Mouse (Mus musculus) right cerebral cortex, postnatal 10 days (tissue): ENCODE measurements around the gene Hormad2.

Source experiments
- DNase-seq, 2 experiments: peaks; one replicate each; pipeline ENCODE4 v3.0.0; 2021; ENCODE audit warnings: low spot score in 2 of 2

Gene Hormad2

GRCm38 (mm10) chr11:4446195-4446868, 5.4 kb upstream of the Hormad2 start:
- no peak for DNase-seq

DNA sequence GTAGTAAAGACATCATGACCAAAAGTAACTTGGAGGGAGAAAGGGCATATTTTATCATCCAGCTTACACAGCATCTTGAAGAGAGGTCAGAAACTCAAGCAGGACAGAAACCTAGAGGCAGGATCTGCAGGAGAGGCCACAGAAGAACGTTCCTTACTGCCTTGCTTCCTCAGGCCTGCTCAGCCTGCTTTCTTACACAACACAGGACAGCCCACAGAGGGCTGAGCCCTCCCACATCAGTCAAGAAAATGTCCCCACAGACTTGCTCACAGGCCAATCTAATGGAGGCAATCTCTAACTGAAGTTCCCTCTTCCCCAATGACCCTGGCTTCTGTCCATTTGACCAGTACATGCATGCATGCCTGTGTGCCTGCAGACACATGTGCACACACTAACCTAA, 1.4 kb upstream of the Hormad2 start:
- DNase-seq = no peak

- DNase-seq = no peak
Measured at GRCm38 (mm10) chr11:4438211-4438610, 2.7 kb downstream of the Hormad2 start.

GRCm38 (mm10) chr11:4437318-4437717, 3.6 kb downstream of the Hormad2 start:
- DNase-seq = no peak

GRCm38 (mm10) chr11:4436631-4437030, 4.3 kb downstream of the Hormad2 start:
- no peak for DNase-seq

DNA sequence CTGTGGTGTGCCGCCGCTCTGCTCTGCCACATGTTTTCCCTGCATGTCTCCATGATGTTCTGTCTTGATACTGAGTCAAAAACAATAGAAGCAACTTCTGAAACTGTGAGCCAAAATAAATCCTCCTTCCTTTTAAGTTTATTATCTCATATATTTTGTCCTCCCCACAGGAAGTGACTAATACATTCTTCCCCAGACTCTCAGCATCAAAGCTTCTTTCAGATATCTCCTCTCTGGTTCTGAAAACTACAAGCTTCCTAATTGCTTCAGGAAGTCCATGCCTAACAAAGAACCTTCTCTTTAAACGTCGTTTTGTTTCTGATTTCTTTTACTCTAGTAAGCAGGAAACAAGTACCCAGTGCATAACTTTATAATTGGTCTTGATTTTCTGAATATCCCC, 6.4 kb downstream of the Hormad2 start:
- DNase-seq = no peak

DNA sequence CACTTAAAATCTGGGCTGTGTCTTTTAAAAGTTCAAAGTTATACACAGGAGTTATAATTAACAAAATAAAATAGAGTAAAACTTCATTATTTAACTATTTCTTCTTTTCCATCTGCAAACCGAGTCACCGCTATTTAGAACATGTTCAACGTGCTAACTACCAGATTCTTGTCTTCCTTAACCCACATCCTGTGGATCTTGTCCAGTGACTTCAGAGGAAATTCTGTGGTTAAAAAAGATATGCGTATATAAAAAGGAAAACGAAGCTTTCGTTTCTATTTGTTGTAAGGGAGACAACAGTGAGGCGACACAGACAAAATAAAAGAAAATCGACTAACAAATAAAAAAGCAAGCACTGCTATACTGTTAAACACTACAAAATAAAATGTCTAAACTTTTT, 17.1 kb downstream of the Hormad2 start:
- DNase-seq = no peak

DNA sequence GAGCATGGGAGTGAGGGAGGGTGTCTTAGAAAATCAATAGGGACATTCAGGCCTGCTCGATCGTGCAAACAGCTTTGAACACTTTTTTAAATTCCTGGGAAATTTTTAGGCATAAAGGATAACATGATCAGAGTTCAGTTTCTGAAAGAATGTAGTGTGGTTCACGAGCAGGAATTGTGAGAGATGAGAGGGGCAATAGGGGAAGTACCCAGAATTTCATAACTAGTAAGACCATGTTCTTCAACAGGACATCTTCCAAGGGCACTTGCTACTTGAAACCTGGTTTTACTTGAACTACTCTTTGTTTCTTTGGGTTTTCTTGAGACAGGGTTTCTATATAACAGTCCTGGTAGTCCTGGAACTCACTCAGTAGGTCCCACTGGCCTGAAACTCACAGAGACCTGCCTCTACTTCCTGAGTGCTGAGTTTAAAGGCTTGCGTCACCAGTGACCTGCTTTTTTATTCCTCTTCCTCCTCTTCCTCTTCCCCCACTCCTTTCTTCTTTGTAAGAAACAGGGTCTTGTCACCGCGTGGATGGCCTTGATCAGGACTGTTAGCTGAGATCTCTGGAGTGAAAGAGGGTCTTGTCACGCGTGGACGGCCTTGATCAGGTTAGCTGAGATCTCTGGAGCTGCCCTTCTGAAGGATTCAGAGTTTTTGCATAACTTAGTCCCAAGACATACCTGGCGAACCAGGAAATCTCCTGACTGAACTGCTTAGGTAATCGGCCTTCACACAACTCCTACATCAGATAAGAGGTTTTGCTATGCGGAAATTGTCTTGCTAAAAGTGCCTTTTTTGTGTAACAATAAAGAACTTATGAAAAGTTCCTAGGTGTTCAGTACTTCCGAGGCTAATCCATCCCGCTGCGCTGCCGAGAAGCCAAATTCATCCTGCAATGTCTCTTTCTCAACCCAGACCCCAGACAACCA, 18.1 kb downstream of the Hormad2 start:
- no peak for DNase-seq

DNA sequence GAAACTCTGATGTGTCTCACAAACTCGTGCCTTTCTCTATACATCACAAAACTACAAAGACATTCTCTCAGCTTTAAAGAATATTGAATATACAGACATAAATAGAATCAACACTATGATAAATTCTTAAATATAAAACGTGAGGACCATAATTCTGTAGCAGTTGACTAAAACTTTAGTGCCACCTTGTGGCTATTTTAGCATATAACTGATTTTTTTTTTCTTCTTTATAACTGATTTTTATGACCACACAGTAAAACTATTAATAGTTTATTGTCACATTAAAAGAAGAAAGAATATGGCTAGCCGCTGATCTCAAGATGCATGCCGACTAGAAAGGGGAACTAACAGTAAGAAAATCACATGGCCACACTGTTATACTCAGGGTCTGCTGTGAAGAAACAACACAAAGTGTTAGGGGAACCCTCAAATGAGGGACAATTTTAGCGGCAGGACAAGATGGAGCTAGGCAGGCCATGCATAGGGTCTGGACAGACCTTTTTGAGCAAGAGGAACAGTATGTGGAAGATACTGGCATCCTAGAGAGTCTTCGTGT, 18.9 kb downstream of the Hormad2 start:
- DNase-seq = no peak

DNA sequence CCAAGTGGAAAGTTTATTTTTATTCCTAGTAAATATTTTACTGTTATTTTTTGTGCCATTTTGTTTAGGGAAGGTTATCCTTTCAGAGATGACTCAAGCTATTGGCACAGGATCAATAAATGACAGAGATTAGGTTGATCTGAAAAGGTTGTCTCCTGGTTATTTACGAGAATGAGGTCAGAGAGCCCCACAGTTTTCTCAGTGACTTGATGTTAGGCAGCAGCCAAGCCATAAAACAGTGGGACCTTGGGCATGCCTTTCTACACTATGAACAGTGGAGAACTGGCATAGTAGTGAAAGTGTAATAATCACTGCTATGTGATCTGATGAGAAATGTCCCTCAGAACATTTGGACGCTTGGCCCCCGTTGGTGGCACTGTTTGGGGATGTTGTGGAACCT, 22.9 kb downstream of the Hormad2 start:
- no peak for DNase-seq

DNA sequence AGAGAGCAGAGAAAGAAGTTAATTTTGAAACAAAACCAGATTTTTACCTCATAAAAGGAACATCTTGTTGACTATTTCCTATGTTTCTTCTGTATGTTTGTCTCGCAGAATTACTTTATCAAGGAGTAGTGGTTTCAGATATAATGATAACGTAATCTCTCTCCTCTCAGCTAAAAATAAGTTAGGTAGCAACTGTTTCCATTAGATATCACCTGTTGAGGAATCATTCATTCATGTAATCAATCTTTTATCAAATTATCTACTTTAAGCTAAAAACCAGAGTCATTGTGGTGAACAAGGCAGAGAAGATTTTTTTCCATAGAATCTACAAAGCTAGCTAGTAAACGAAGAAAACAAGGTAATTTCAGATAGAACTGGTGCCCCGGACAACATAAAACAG, 28.6 kb downstream of the Hormad2 start:
- no peak for DNase-seq

DNA sequence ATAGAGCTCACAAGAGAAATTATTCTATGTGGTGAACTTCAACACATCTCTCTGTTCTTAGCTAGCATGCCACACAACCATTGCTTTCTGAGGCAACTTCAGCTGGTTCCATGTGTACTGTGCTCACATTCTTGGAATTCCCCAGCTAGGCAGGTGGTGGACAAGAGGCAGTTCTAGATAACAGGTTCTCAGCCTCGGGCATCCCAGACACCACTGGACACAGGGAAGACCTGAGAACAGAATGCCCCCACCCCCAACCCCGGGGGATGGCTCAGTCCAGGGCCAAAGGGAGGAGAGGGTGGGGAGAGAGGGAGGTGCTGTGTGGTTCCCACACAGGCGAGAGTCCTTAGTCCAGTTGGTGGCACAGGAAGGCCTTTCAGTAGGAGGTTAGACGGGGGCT, 36.6 kb downstream of the Hormad2 start:
- DNase-seq = no peak

DNA sequence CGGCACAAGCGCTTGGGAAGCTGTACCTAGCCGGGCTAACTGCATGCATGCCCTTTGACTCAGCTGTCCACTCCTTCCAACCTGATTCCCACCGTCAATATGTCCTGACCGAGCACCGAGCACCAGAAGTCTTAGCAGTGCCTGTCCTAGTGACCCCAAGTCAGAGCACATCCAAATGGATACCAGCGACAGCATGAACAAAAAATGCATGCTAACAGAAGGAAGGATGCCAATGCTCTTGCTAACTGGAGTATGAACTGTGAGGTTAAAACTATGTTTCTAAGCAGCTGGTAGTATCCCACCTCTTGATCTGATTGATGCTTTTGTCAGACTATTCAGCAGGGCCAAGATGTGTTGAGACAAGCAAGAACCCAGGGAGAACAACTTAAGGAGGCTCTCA, 37.5 kb downstream of the Hormad2 start:
- DNase-seq = no peak

GRCm38 (mm10) chr11:4401251-4401650, 39.7 kb downstream of the Hormad2 start:
- DNase-seq = no peak

- no peak for DNase-seq
Measured at GRCm38 (mm10) chr11:4394226-4394625, 46.7 kb downstream of the Hormad2 start.

DNA sequence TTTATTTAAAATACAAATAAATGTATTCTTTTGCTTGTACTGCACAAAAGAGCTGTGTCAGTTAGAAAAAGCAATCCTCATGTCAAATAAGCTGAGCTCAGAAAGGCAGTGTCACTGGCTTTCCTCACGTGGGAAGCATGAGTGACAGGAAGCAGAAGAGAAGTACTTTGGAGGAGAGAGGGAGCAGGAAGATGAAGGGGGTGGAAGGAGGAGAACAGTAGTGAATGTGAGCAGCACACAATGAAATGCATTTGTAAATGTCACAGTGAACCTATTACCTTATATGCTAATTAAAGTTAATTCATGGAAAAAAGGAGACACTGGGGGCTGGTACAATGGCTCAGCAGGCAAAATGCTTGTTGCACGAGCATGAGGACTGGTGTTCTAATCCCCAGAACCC, 52.9 kb downstream of the Hormad2 start:
- DNase-seq = no peak

- DNase-seq = no peak
Measured at GRCm38 (mm10) chr11:4382321-4382720, 58.6 kb downstream of the Hormad2 start.

- DNase-seq = no peak
Measured at GRCm38 (mm10) chr11:4379857-4380256, 61.0 kb downstream of the Hormad2 start.

GRCm38 (mm10) chr11:4366389-4366788, 74.5 kb downstream of the Hormad2 start:
- DNase-seq = no peak

GRCm38 (mm10) chr11:4355430-4355829, 85.5 kb downstream of the Hormad2 start:
- DNase-seq = no peak

DNA sequence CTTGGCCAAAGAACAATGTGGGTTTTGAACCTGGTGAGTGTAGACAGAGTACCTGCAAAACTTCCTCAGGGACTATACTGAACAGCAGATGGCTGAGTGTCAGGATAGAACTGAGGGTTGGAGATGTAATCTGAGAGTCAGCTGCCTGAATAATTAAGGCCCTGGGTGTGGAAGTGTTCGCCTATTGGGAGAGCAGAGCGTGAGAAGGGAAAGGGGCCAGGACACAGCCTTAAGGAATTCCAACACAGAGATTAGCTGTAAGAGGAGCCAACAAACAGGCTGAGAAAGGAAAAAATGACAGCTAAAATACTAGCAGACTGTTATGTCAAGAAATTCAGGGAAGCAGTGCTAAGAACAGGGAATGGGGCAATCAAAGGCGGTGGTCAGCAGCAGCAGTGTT, 88.3 kb downstream of the Hormad2 start:
- no peak for DNase-seq

GRCm38 (mm10) chr11:4343926-4344325, 97.0 kb downstream of the Hormad2 start:
- DNase-seq = no peak

GRCm38 (mm10) chr11:4342027-4342426, 98.9 kb downstream of the Hormad2 start:
- no peak for DNase-seq
